Comparison of ENCODE assay signal across 8 mouse cellular contexts in the genomic region with DNA sequence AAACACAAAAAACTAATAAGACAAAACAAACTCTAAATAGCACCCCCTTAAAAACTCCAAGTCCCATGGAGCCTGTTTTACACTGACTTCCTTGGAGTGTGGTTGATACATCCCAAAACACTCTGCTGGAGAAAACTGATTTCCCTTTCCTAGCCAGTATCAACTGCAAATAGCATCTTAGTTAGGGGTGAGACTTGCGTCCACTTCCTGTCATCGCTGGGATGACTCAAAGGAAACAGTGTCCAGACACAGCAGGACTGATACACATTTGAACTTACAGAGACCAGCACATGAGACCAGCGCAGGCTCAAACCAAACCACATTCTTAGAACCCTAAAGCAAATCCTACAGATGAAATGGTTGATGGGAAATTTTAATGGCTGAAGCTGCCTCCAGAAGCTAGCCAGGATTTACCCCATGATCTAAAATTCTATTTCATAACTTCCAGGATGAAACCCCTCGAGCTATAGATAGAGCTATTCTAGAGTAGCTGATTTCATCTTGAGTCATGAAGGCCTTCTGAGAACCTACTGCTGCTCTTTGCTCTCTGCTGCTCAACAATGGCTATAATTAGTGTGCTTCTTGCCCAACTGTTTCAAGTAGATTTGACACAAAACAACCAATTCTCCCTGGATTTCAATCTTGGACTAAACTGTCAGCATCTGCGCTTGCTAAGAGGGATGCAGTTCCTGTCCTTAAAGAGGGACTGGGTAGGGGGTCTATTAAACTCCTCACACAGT.
DNase-seq lines count a peak whose midpoint lies in the region; ATAC-seq and TF ChIP-seq lines count a peak whose summit lies in the region.
"Had no signal": no experiment of that assay in that cellular context is flagged by ENCODE, and none has a peak within 500 bp of the region (broad histone marks: within the 10 kb centered on the region; RNA-seq: fewer than 3 reads in every experiment).

No protein-coding gene starts in this region.

- ATAC-seq in heart, embryonic 13.5 days (ENCODE audit: extremely low read depth, insufficient number of reproducible peaks, low FRiP score, low TSS enrichment): no peak
- ATAC-seq in neural tube, embryonic 15.5 days (ENCODE audit: low FRiP score): no peak

- WGBS in heart, embryonic 13.5 days: 34% methylated on average over 5 of the region's 5 CpGs
- 81% methylated on average over 5 of the region's 5 CpGs for WGBS in neural tube, embryonic 15.5 days

- H3K27me3 ChIP-seq in heart, embryonic 13.5 days (replicated peaks): no peaks in the 10 kb centered on the region
- H3K27me3 ChIP-seq in myocyte (ENCODE audit: control insufficient read depth, insufficient read depth, insufficient read length): no peaks in the 10 kb centered on the region
- H3K27me3 ChIP-seq in neural tube, embryonic 15.5 days (replicated peaks): no peaks in the 10 kb centered on the region

- peaks cover 47% of the 10 kb centered on the region for H3K4me1 ChIP-seq in heart, embryonic 13.5 days
- H3K4me1 ChIP-seq in neural tube, embryonic 15.5 days: peaks cover 6% of the 10 kb centered on the region; the same call in 1 of the 2 replicates

- no peaks in the 10 kb centered on the region for H3K36me3 ChIP-seq in heart, embryonic 13.5 days
- H3K36me3 ChIP-seq in myocyte (ENCODE audit: control insufficient read depth, insufficient read depth): no peaks in the 10 kb centered on the region
- no peaks in the 10 kb centered on the region for H3K36me3 ChIP-seq in neural tube, embryonic 15.5 days

- no peak overlapping the region for H3K4me3 ChIP-seq in heart, embryonic 13.5 days
- H3K4me3 ChIP-seq in myocyte: no peak overlapping the region
- H3K4me3 ChIP-seq in neural tube, embryonic 15.5 days (replicated peaks): no peak overlapping the region

- H3K27ac ChIP-seq in heart, embryonic 13.5 days (replicated peaks): peak overlapping the region; percentile 77
- H3K27ac ChIP-seq in neural tube, embryonic 15.5 days (replicated peaks): no peak overlapping the region

- H3K4me2 ChIP-seq in heart, embryonic 13.5 days: no peak overlapping the region
- H3K4me2 ChIP-seq in myocyte (ENCODE audit: low read depth): peak overlapping the region; percentile 63
- H3K4me2 ChIP-seq in neural tube, embryonic 15.5 days: no peak overlapping the region

- H3K79me2 ChIP-seq in myocyte (ENCODE audit: control insufficient read depth, insufficient read depth): peaks cover 32% of the 10 kb centered on the region

- no peak overlapping the region for H3K9ac ChIP-seq in heart, embryonic 13.5 days
- no peak overlapping the region for H3K9ac ChIP-seq in neural tube, embryonic 15.5 days (replicated peaks)

- peaks cover under 1% of the 10 kb centered on the region; the same call in 1 of the 2 replicates for H3K9me3 ChIP-seq in heart, embryonic 13.5 days
- no peaks in the 10 kb centered on the region for H3K9me3 ChIP-seq in neural tube, embryonic 15.5 days (replicated peaks)

- peak; percentile 44 for DNase-seq in layer of hippocampus, adult 9-11 months
- no peak for DNase-seq in layer of hippocampus, postnatal 25 days (ENCODE audit: extremely low spot score in 1 of 2, low spot score in 1 of 2)
- DNase-seq in NIH3T3 (ENCODE audit: low read depth): peak; percentile 41
- DNase-seq in right cerebral cortex, postnatal 4 days: no peak
- DNase-seq: gastrocnemius, postnatal 36 days had no signal

- TF ChIP-seq POLR2A in myocyte (IDR thresholded peaks at IDR 0.05; ENCODE audit: insufficient read length, low read depth): no peak

- H3ac ChIP-seq in myocyte (ENCODE audit: control insufficient read depth, insufficient read length): no peak overlapping the region

TF ChIP-seq in myocyte, 11 proteins besides CTCF, POLR2A, EP300 and RAD21:
- TF ChIP-seq TCF12 (IDR thresholded peaks at IDR 0.05; ENCODE audit: insufficient read depth, poor library complexity, severe bottlenecking) (no peak), CEBPB (IDR thresholded peaks at IDR 0.05; ENCODE audit: insufficient read depth, poor library complexity, severe bottlenecking) (0 out of 2 replicates have a peak, but pooled peaks have one; percentile 11)

Comparison
In these comparisons a context has a peak if more than half of its experiments do, and no peak if none do; other contexts are left out.
1. DNase-seq: peak in layer of hippocampus, adult 9-11 months (single experiment) and NIH3T3 (single experiment); none in layer of hippocampus, postnatal 25 days (0 of 2) and right cerebral cortex, postnatal 4 days (single experiment).